Mouse (Mus musculus): ENCODE data around the gene Ccdc137. TPM values are rescaled to one million over a fixed set of nuclear protein-coding genes. Genes with fewer than 3 reads are reported as not detected.
A peak's percentile ranks its signal among the peaks of the same experiment; 100 is the strongest.

Gene Ccdc137
- polyA plus RNA-seq, 2 experiments = 29.2 to 42.1 TPM

GRCm38 (mm10) chr11:120423569-120424295, 34.2 kb upstream of the Ccdc137 start:
- WGBS = 52% methylated on average over 9 of the region's 9 CpGs
- Histone ChIP-seq H3K27ac (replicated peaks; ENCODE audit: low read depth, low read length) (no peak overlapping the region), H3K27me3 (ENCODE audit: control insufficient read depth, insufficient read depth, low read length) (no peaks in the 10 kb centered on the region), H3K4me1 (ENCODE audit: control insufficient read depth, insufficient read depth, low read length) (peaks cover 11% of the 10 kb centered on the region; the same call in 1 of the 2 replicates), H3K9me3 (ENCODE audit: control insufficient read depth, low read length) (no peaks in the 10 kb centered on the region), H3K4me2 (replicated peaks; ENCODE audit: low read depth, low read length, severe bottlenecking) (no peak overlapping the region), H3K36me3 (ENCODE audit: control insufficient read depth, insufficient read depth, low read length) (peaks cover 81% of the 10 kb centered on the region), H3K9ac (ENCODE audit: low read depth, low read length, severe bottlenecking) (no peak overlapping the region), H3K4me3 (replicated peaks; ENCODE audit: low read length) (no peak overlapping the region)
- ATAC-seq (ENCODE audit: low FRiP score, low read depth) = peak; percentile 30; the same call in 1 of the 2 replicates
- peak; percentile 75 for DNase-seq (ENCODE audit: low spot score)
- no peak for TF ChIP-seq POLR2A (IDR thresholded peaks at IDR 0.05; ENCODE audit: borderline replicate concordance, extremely low read depth, insufficient read depth, insufficient read length)

DNA sequence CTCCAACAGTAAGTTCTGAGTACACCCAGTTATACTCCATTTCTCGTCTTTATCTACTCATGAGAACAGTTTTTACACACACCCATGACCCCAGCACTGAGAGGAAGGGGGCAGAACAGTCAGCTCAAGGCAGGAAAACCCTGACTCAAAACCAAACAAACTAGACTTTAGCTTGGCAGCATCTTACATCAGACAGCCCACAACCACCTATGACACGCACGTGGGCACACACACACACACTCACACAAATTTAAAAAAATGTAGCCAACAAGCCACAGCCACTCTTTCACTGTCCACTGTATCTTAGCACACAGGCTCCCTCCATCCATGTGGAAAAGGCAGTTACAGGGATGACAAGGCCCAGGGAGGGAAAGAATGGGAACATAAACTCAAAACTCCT, 31.2 kb upstream of the Ccdc137 start:
- 95% methylated on average over 3 of the region's 3 CpGs for WGBS
- Histone ChIP-seq H3K27ac (replicated peaks; ENCODE audit: low read depth, low read length) (no peak overlapping the region), H3K4me2 (replicated peaks; ENCODE audit: low read depth, low read length, severe bottlenecking) (no peak overlapping the region), H3K9ac (ENCODE audit: low read depth, low read length, severe bottlenecking) (no peak overlapping the region), H3K4me3 (replicated peaks; ENCODE audit: low read length) (no peak overlapping the region), H3K9me3 (ENCODE audit: control insufficient read depth, low read length) (no peaks in the 10 kb centered on the region), H3K27me3 (ENCODE audit: control insufficient read depth, insufficient read depth, low read length) (no peaks in the 10 kb centered on the region), H3K4me1 (ENCODE audit: control insufficient read depth, insufficient read depth, low read length) (peaks cover 11% of the 10 kb centered on the region; the same call in 1 of the 2 replicates), H3K36me3 (ENCODE audit: control insufficient read depth, insufficient read depth, low read length) (peaks cover 76% of the 10 kb centered on the region)
- DNase-seq (ENCODE audit: low spot score) = no peak
- no peak for TF ChIP-seq POLR2A (IDR thresholded peaks at IDR 0.05; ENCODE audit: borderline replicate concordance, extremely low read depth, insufficient read depth, insufficient read length)
- ATAC-seq (ENCODE audit: low FRiP score, low read depth) = no peak

- Histone ChIP-seq H3K4me3 (replicated peaks; ENCODE audit: low read length) (peak within 1 kb of the TSS; percentile 100), H3K36me3 (ENCODE audit: control insufficient read depth, insufficient read depth, low read length) (peaks cover 16% of the 10 kb centered on the region), H3K4me2 (replicated peaks; ENCODE audit: low read depth, low read length, severe bottlenecking) (peak within 1 kb of the TSS; percentile 80), H3K27ac (replicated peaks; ENCODE audit: low read depth, low read length) (peak within 1 kb of the TSS; percentile 77), H3K4me1 (ENCODE audit: control insufficient read depth, insufficient read depth, low read length) (peaks cover 11% of the 10 kb centered on the region; the same call in 1 of the 2 replicates), H3K9me3 (ENCODE audit: control insufficient read depth, low read length) (no peaks in the 10 kb centered on the region), H3K27me3 (ENCODE audit: control insufficient read depth, insufficient read depth, low read length) (no peaks in the 10 kb centered on the region), H3K9ac (ENCODE audit: low read depth, low read length, severe bottlenecking) (peak within 1 kb of the TSS; percentile 94)
- peak; percentile 91 for ATAC-seq (ENCODE audit: low FRiP score, low read depth)
- TF ChIP-seq POLR2A (IDR thresholded peaks at IDR 0.05; ENCODE audit: borderline replicate concordance, extremely low read depth, insufficient read depth, insufficient read length) = 0 out of 2 replicates have a peak, but pooled peaks have one; percentile 39
- peak; percentile 87 for DNase-seq (ENCODE audit: low spot score)
- under 1% methylated on average over 21 of the region's 77 CpGs for WGBS
These were observed 20.6 kb upstream of the Ccdc137 start, which contains the start of gene Nploc4 for GRCm38 (mm10) chr11:120437152-120437856. TSS of gene Nploc4 (minus strand) at chr11:120437708.

- Histone ChIP-seq H3K4me3 (replicated peaks; ENCODE audit: low read length) (peak overlapping the region; percentile 100), H3K27me3 (ENCODE audit: control insufficient read depth, insufficient read depth, low read length) (no peaks in the 10 kb centered on the region), H3K4me1 (ENCODE audit: control insufficient read depth, insufficient read depth, low read length) (peaks cover 11% of the 10 kb centered on the region; the same call in 1 of the 2 replicates), H3K27ac (replicated peaks; ENCODE audit: low read depth, low read length) (peak overlapping the region; percentile 77), H3K9me3 (ENCODE audit: control insufficient read depth, low read length) (no peaks in the 10 kb centered on the region), H3K4me2 (replicated peaks; ENCODE audit: low read depth, low read length, severe bottlenecking) (peak overlapping the region; percentile 80), H3K9ac (ENCODE audit: low read depth, low read length, severe bottlenecking) (peak overlapping the region; percentile 94), H3K36me3 (ENCODE audit: control insufficient read depth, insufficient read depth, low read length) (peaks cover 10% of the 10 kb centered on the region)
- no peak for TF ChIP-seq POLR2A (IDR thresholded peaks at IDR 0.05; ENCODE audit: borderline replicate concordance, extremely low read depth, insufficient read depth, insufficient read length)
- WGBS = 25% methylated on average over 12 of the region's 12 CpGs
- ATAC-seq (ENCODE audit: low FRiP score, low read depth) = peak; percentile 27; the same call in 1 of the 2 replicates
- peak; percentile 52 for DNase-seq (ENCODE audit: low spot score)
These were observed 20.0 kb upstream of the Ccdc137 start for GRCm38 (mm10) chr11:120437857-120438385.

- Histone ChIP-seq H3K9ac (ENCODE audit: low read depth, low read length, severe bottlenecking) (no peak within 1 kb of the TSS; the same call in 1 of the 2 replicates), H3K4me1 (ENCODE audit: control insufficient read depth, insufficient read depth, low read length) (no peaks in the 10 kb centered on the region), H3K4me2 (replicated peaks; ENCODE audit: low read depth, low read length, severe bottlenecking) (no peak within 1 kb of the TSS), H3K9me3 (ENCODE audit: control insufficient read depth, low read length) (no peaks in the 10 kb centered on the region), H3K27me3 (ENCODE audit: control insufficient read depth, insufficient read depth, low read length) (no peaks in the 10 kb centered on the region), H3K4me3 (replicated peaks; ENCODE audit: low read length) (no peak within 1 kb of the TSS), H3K36me3 (ENCODE audit: control insufficient read depth, insufficient read depth, low read length) (no peaks in the 10 kb centered on the region), H3K27ac (replicated peaks; ENCODE audit: low read depth, low read length) (no peak within 1 kb of the TSS)
- no peak for DNase-seq (ENCODE audit: low spot score)
- ATAC-seq (ENCODE audit: low FRiP score, low read depth) = no peak
- WGBS = 91% methylated on average over 3 of the region's 3 CpGs
- no peak for TF ChIP-seq POLR2A (IDR thresholded peaks at IDR 0.05; ENCODE audit: borderline replicate concordance, extremely low read depth, insufficient read depth, insufficient read length)
These were observed 15.6 kb upstream of the Ccdc137 start, which contains the start of gene Tspan10 for GRCm38 (mm10) chr11:120442344-120442743. TSS of gene Tspan10 (plus strand) at chr11:120442644.
